Mouse (Mus musculus) frontal cortex, adult 2 months (tissue): ENCODE data around the gene Rnf5. TPM values are rescaled to one million over a fixed set of nuclear protein-coding genes. Genes with fewer than 3 reads are reported as not detected.

ENCODE experiments used
- DNase-seq, 2 experiments: peaks; one replicate each; pipeline ENCODE4 v3.0.0; 2022; ENCODE audit warnings: low spot score in 1 of 2; ENCODE audit errors: extremely low spot score in 1 of 2
- polyA plus RNA-seq: library from polyadenylated mRNA; depleted of rRNA; stranded (reverse); fragments of >200 nt; gene quantifications from 2 replicates; pipeline ENCODE4 v1.2.3, GENCODE M21; 2012

Rnf5 gene
- polyA plus RNA-seq, 1 experiment = 127 TPM

GRCm38 (mm10) chr17:34635671-34636070, 32.2 kb upstream of the Rnf5 start:
- no peak for DNase-seq

- peak; percentile 85 to 90 for DNase-seq
These were observed 28.8 kb upstream of the Rnf5 start for GRCm38 (mm10) chr17:34632261-34632691.

GRCm38 (mm10) chr17:34631647-34632046, 28.2 kb upstream of the Rnf5 start:
- no peak for DNase-seq

GRCm38 (mm10) chr17:34630761-34631301, 27.3 kb upstream of the Rnf5 start:
- DNase-seq = no peak

- no peak for DNase-seq
These were observed 26.5 kb upstream of the Rnf5 start for GRCm38 (mm10) chr17:34629796-34630603.

- peak; percentile 66 to 77 for DNase-seq
These were observed 25.8 kb upstream of the Rnf5 start, which contains the start of gene Prrt1 for GRCm38 (mm10) chr17:34629221-34629751. Gene Prrt1, plus strand, starts transcription at chr17:34629533.

- no peak for DNase-seq
These were observed 25.1 kb upstream of the Rnf5 start for GRCm38 (mm10) chr17:34628644-34628967.

GRCm38 (mm10) chr17:34627943-34628643, 24.6 kb upstream of the Rnf5 start, which contains the start of gene Ppt2:
Gene Ppt2, minus strand, starts transcription at chr17:34628510.
- no peak for DNase-seq

GRCm38 (mm10) chr17:34627093-34627942, 23.8 kb upstream of the Rnf5 start:
- DNase-seq = peak; percentile 82 to 93

GRCm38 (mm10) chr17:34626773-34627092, 23.2 kb upstream of the Rnf5 start:
- no peak for DNase-seq

GRCm38 (mm10) chr17:34626062-34626772, 22.7 kb upstream of the Rnf5 start:
- DNase-seq = no peak

GRCm38 (mm10) chr17:34624981-34625380, 21.5 kb upstream of the Rnf5 start:
- DNase-seq = no peak

- no peak for DNase-seq
These were observed 19.7 kb upstream of the Rnf5 start for GRCm38 (mm10) chr17:34623161-34623560.

- DNase-seq = no peak
These were observed 17.5 kb upstream of the Rnf5 start for GRCm38 (mm10) chr17:34621006-34621405.

GRCm38 (mm10) chr17:34618999-34619398, 15.5 kb upstream of the Rnf5 start:
- peak in 1 of 2 experiments; percentile 83 for DNase-seq

- no peak for DNase-seq
These were observed 12.4 kb upstream of the Rnf5 start, which contains the start of gene Egfl8 for GRCm38 (mm10) chr17:34615871-34616270. Gene Egfl8, minus strand, starts transcription at chr17:34615971.

- no peak for DNase-seq
These were observed 10.3 kb upstream of the Rnf5 start for GRCm38 (mm10) chr17:34613830-34614229.

- DNase-seq = no peak
These were observed 9.7 kb upstream of the Rnf5 start for GRCm38 (mm10) chr17:34613054-34613645.

GRCm38 (mm10) chr17:34611050-34611449, 7.6 kb upstream of the Rnf5 start:
- no peak for DNase-seq
